Mouse (Mus musculus) thymus, postnatal 25 days (tissue): ENCODE data around the gene Ephb1.

ENCODE experiments used
- DNase-seq: peaks from one replicate; pipeline ENCODE4 v3.0.0; 2022

Ephb1 gene

GRCm38 (mm10) chr9:102138671-102139070 is 215.8 kb downstream of the Ephb1 start:
- no peak for DNase-seq

GRCm38 (mm10) chr9:102138187-102138586 is 216.3 kb downstream of the Ephb1 start:
- no peak for DNase-seq

GRCm38 (mm10) chr9:102130506-102130905 is 224.0 kb downstream of the Ephb1 start:
- DNase-seq = no peak

- no peak for DNase-seq
Observed at GRCm38 (mm10) chr9:102126510-102126909, 228.0 kb downstream of the Ephb1 start.

- DNase-seq = no peak
Observed at GRCm38 (mm10) chr9:102122880-102123453, 231.5 kb downstream of the Ephb1 start.

GRCm38 (mm10) chr9:102119422-102119821 is 235.1 kb downstream of the Ephb1 start:
- no peak for DNase-seq

- DNase-seq = no peak
Observed at GRCm38 (mm10) chr9:102115326-102115725, 239.2 kb downstream of the Ephb1 start.

- DNase-seq = no peak
Observed at GRCm38 (mm10) chr9:102111471-102111870, 243.0 kb downstream of the Ephb1 start.

GRCm38 (mm10) chr9:102107978-102108377 is 246.5 kb downstream of the Ephb1 start:
- DNase-seq = no peak

- DNase-seq = no peak
Observed at GRCm38 (mm10) chr9:102107213-102107612, 247.3 kb downstream of the Ephb1 start.

- DNase-seq = no peak
Observed at GRCm38 (mm10) chr9:102096825-102097224, 257.7 kb downstream of the Ephb1 start.

GRCm38 (mm10) chr9:102088598-102088997 is 265.9 kb downstream of the Ephb1 start:
- DNase-seq = no peak

GRCm38 (mm10) chr9:102086053-102086706 is 268.3 kb downstream of the Ephb1 start:
- DNase-seq = no peak

GRCm38 (mm10) chr9:102085477-102085876 is 269.0 kb downstream of the Ephb1 start:
- no peak for DNase-seq

- DNase-seq = no peak
Observed at GRCm38 (mm10) chr9:102080934-102081333, 273.6 kb downstream of the Ephb1 start.

GRCm38 (mm10) chr9:102079151-102079550 is 275.3 kb downstream of the Ephb1 start:
- DNase-seq = no peak

- no peak for DNase-seq
Observed at GRCm38 (mm10) chr9:102078238-102078637, 276.3 kb downstream of the Ephb1 start.

- no peak for DNase-seq
Observed at GRCm38 (mm10) chr9:102075539-102075938, 279.0 kb downstream of the Ephb1 start.

- no peak for DNase-seq
Observed at GRCm38 (mm10) chr9:102073404-102073803, 281.1 kb downstream of the Ephb1 start.

- no peak for DNase-seq
Observed at GRCm38 (mm10) chr9:102069151-102069882, 285.2 kb downstream of the Ephb1 start.

GRCm38 (mm10) chr9:102066601-102067000 is 287.9 kb downstream of the Ephb1 start:
- no peak for DNase-seq

- no peak for DNase-seq
Observed at GRCm38 (mm10) chr9:102045886-102046285, 308.6 kb downstream of the Ephb1 start.

- no peak for DNase-seq
Observed at GRCm38 (mm10) chr9:102045111-102045861, 309.2 kb downstream of the Ephb1 start.
